Mouse (Mus musculus): ENCODE measurements around the gene Acot11. TPM values are rescaled to one million over a fixed set of nuclear protein-coding genes. Genes with fewer than 3 reads are reported as not detected.

Acot11 gene
- 2.2 and 3.9 TPM in 2 replicates for polyA plus RNA-seq (2015; fragmentation: Nextera tagmentation; extraction: Ambion mirVana)

GRCm38 (mm10) chr4:106804910-106805274 lies at the start of gene Acot11:
Gene Acot11, minus strand, starts transcription at chr4:106804998.
- 4% methylated on average over 23 of the region's 23 CpGs for WGBS
- Histone ChIP-seq H3K4me3 (peak within 1 kb of the TSS; percentile 48), H3K27ac (replicated peaks) (peak within 1 kb of the TSS; percentile 50), H3K9me3 (no peaks in the 10 kb centered on the region), H3K9ac (peak within 1 kb of the TSS; percentile 76), H3K27me3 (replicated peaks) (peaks cover 5% of the 10 kb centered on the region; the same call in 1 of the 2 replicates), H3K4me2 (peak within 1 kb of the TSS; percentile 70), H3K36me3 (no peaks in the 10 kb centered on the region), H3K4me1 (peaks cover 18% of the 10 kb centered on the region)
- ATAC-seq (ENCODE audit: extremely low read depth, insufficient number of reproducible peaks, low FRiP score, low TSS enrichment), result peak; percentile 35; the same call in 1 of the 2 replicates

GRCm38 (mm10) chr4:106848290-106849092 lies 43.7 kb upstream of the Acot11 start:
- Histone ChIP-seq H3K4me1 (peaks cover 23% of the 10 kb centered on the region), H3K27ac (replicated peaks) (peak overlapping the region; percentile 88), H3K4me2 (peak overlapping the region; percentile 66), H3K36me3 (no peaks in the 10 kb centered on the region), H3K27me3 (replicated peaks) (no peaks in the 10 kb centered on the region), H3K9ac (peak overlapping the region; percentile 75; the same call in 1 of the 2 replicates), H3K4me3 (peak overlapping the region; percentile 29; the same call in 1 of the 2 replicates), H3K9me3 (no peaks in the 10 kb centered on the region)
- WGBS, result 40% methylated on average over 12 of the region's 12 CpGs
- ATAC-seq (ENCODE audit: extremely low read depth, insufficient number of reproducible peaks, low FRiP score, low TSS enrichment), result peak; percentile 37; the same call in 1 of the 2 replicates

GRCm38 (mm10) chr4:106847591-106848289 lies 42.9 kb upstream of the Acot11 start:
- Histone ChIP-seq H3K27ac (replicated peaks) (peak overlapping the region; percentile 88), H3K4me3 (peak overlapping the region; percentile 29; the same call in 1 of the 2 replicates), H3K36me3 (no peaks in the 10 kb centered on the region), H3K4me2 (peak overlapping the region; percentile 66), H3K4me1 (peaks cover 23% of the 10 kb centered on the region), H3K27me3 (replicated peaks) (no peaks in the 10 kb centered on the region), H3K9ac (peak overlapping the region; percentile 75), H3K9me3 (no peaks in the 10 kb centered on the region)
- WGBS, result 17% methylated on average over 9 of the region's 9 CpGs
- peak; percentile 47 for ATAC-seq (ENCODE audit: extremely low read depth, insufficient number of reproducible peaks, low FRiP score, low TSS enrichment)

- no peak overlapping the region for H3K27ac ChIP-seq (replicated peaks)
- no peaks in the 10 kb centered on the region for H3K36me3 ChIP-seq
- H3K9ac ChIP-seq, result 0 out of 2 replicates have a peak overlapping the region, but pooled peaks have one; percentile 2
- H3K27me3 ChIP-seq (replicated peaks), result no peaks in the 10 kb centered on the region
- peaks cover 44% of the 10 kb centered on the region for H3K4me1 ChIP-seq
- H3K4me3 ChIP-seq, result no peak overlapping the region
- no peaks in the 10 kb centered on the region for H3K9me3 ChIP-seq
- 63% methylated on average over 8 of the region's 8 CpGs for WGBS
- H3K4me2 ChIP-seq, result no peak overlapping the region
- no peak for ATAC-seq (ENCODE audit: extremely low read depth, insufficient number of reproducible peaks, low FRiP score, low TSS enrichment)
Measured at GRCm38 (mm10) chr4:106842561-106842960, 37.8 kb upstream of the Acot11 start.

- Histone ChIP-seq H3K9me3 (no peaks in the 10 kb centered on the region), H3K9ac (peak overlapping the region; percentile 92; the same call in 1 of the 2 replicates), H3K27ac (replicated peaks) (peak overlapping the region; percentile 99; the same call in 1 of the 2 replicates), H3K36me3 (no peaks in the 10 kb centered on the region), H3K4me2 (no peak overlapping the region), H3K4me3 (no peak overlapping the region), H3K4me1 (peaks cover 43% of the 10 kb centered on the region), H3K27me3 (replicated peaks) (0 out of 2 replicates have a peak, but pooled peaks cover 3% of the 10 kb centered on the region)
- 41% methylated on average over 7 of the region's 7 CpGs for WGBS
- no peak for ATAC-seq (ENCODE audit: extremely low read depth, insufficient number of reproducible peaks, low FRiP score, low TSS enrichment)
Measured at GRCm38 (mm10) chr4:106841856-106842255, 37.1 kb upstream of the Acot11 start.

- no peaks in the 10 kb centered on the region for H3K9me3 ChIP-seq
- H3K36me3 ChIP-seq, result no peaks in the 10 kb centered on the region
- peak overlapping the region; percentile 92 for H3K9ac ChIP-seq
- no peak for ATAC-seq (ENCODE audit: extremely low read depth, insufficient number of reproducible peaks, low FRiP score, low TSS enrichment)
- H3K27me3 ChIP-seq (replicated peaks), result peaks cover 6% of the 10 kb centered on the region
- no peak overlapping the region for H3K4me3 ChIP-seq
- peak overlapping the region; percentile 99 for H3K27ac ChIP-seq (replicated peaks)
- 25% methylated on average over 7 of the region's 7 CpGs for WGBS
- H3K4me2 ChIP-seq, result no peak overlapping the region
- peaks cover 41% of the 10 kb centered on the region for H3K4me1 ChIP-seq
Measured at GRCm38 (mm10) chr4:106841303-106841702, 36.5 kb upstream of the Acot11 start.

- no peaks in the 10 kb centered on the region for H3K9me3 ChIP-seq
- no peak for ATAC-seq (ENCODE audit: extremely low read depth, insufficient number of reproducible peaks, low FRiP score, low TSS enrichment)
- H3K27me3 ChIP-seq (replicated peaks), result peaks cover 7% of the 10 kb centered on the region
- peaks cover 41% of the 10 kb centered on the region for H3K4me1 ChIP-seq
- WGBS, result 38% methylated on average over 6 of the region's 6 CpGs
- peak overlapping the region; percentile 69 for H3K4me3 ChIP-seq
- H3K4me2 ChIP-seq, result peak overlapping the region; percentile 100
- peak overlapping the region; percentile 92 for H3K9ac ChIP-seq
- H3K36me3 ChIP-seq, result no peaks in the 10 kb centered on the region
- peak overlapping the region; percentile 99 for H3K27ac ChIP-seq (replicated peaks)
Measured at GRCm38 (mm10) chr4:106840651-106841145, 35.9 kb upstream of the Acot11 start.

- peak; percentile 49 for ATAC-seq (ENCODE audit: extremely low read depth, insufficient number of reproducible peaks, low FRiP score, low TSS enrichment)
- WGBS, result under 1% methylated on average over 21 of the region's 51 CpGs
Measured at GRCm38 (mm10) chr4:106839964-106840611, 35.3 kb upstream of the Acot11 start.

GRCm38 (mm10) chr4:106839254-106839834 lies 34.5 kb upstream of the Acot11 start:
- peak overlapping the region; percentile 92 for H3K9ac ChIP-seq
- under 1% methylated on average over 32 of the region's 32 CpGs for WGBS
- H3K4me3 ChIP-seq, result peak overlapping the region; percentile 69
- ATAC-seq (ENCODE audit: extremely low read depth, insufficient number of reproducible peaks, low FRiP score, low TSS enrichment), result 0 out of 2 replicates have a peak, but pooled peaks have one; percentile 2
- peak overlapping the region; percentile 100 for H3K4me2 ChIP-seq
- H3K4me1 ChIP-seq, result peaks cover 41% of the 10 kb centered on the region
- H3K27ac ChIP-seq (replicated peaks), result peak overlapping the region; percentile 99
- H3K27me3 ChIP-seq (replicated peaks), result peaks cover 7% of the 10 kb centered on the region
- no peaks in the 10 kb centered on the region for H3K36me3 ChIP-seq
- H3K9me3 ChIP-seq, result no peaks in the 10 kb centered on the region

More at GRCm38 (mm10) chr4:106839964-106840611, 35.3 kb upstream of the Acot11 start:
- peak overlapping the region; percentile 92 for H3K9ac ChIP-seq
- peak overlapping the region; percentile 100 for H3K4me2 ChIP-seq
- H3K27me3 ChIP-seq (replicated peaks), result peaks cover 7% of the 10 kb centered on the region
- peak overlapping the region; percentile 99 for H3K27ac ChIP-seq (replicated peaks)
- no peaks in the 10 kb centered on the region for H3K36me3 ChIP-seq
- H3K4me3 ChIP-seq, result peak overlapping the region; percentile 69
- no peaks in the 10 kb centered on the region for H3K9me3 ChIP-seq
- H3K4me1 ChIP-seq, result peaks cover 41% of the 10 kb centered on the region

- H3K27ac ChIP-seq (replicated peaks), result peak overlapping the region; percentile 99
- H3K9ac ChIP-seq, result peak overlapping the region; percentile 92
- WGBS, result 2% methylated on average over 36 of the region's 36 CpGs
- H3K9me3 ChIP-seq, result no peaks in the 10 kb centered on the region
- peaks cover 7% of the 10 kb centered on the region for H3K27me3 ChIP-seq (replicated peaks)
- H3K4me2 ChIP-seq, result peak overlapping the region; percentile 100
- H3K36me3 ChIP-seq, result no peaks in the 10 kb centered on the region
- peaks cover 41% of the 10 kb centered on the region for H3K4me1 ChIP-seq
- ATAC-seq (ENCODE audit: extremely low read depth, insufficient number of reproducible peaks, low FRiP score, low TSS enrichment), result peak; percentile 78
- H3K4me3 ChIP-seq, result peak overlapping the region; percentile 69
Measured at GRCm38 (mm10) chr4:106838548-106839253, 33.9 kb upstream of the Acot11 start.

Measured in heart, embryonic 13.5 days (tissue).